Mouse (Mus musculus) myocyte (in vitro differentiated cells): ENCODE measurements around the gene Flnc.

Experiments used
- CEBPB ChIP-seq: IDR thresholded peaks from 2 replicates; pipeline ENCODE4 v1.6.1; 2011; ENCODE audit warnings: mild to moderate bottlenecking, moderate library complexity; ENCODE audit not compliant: poor library complexity, insufficient read depth, severe bottlenecking
- E2F4 ChIP-seq: IDR thresholded peaks from one replicate; pipeline ENCODE4 v1.6.1; 2011; ENCODE audit warnings: mild to moderate bottlenecking, control low read depth, moderate library complexity; ENCODE audit not compliant: insufficient read depth
- MAX ChIP-seq: IDR thresholded peaks from one replicate; pipeline ENCODE4 v1.6.1; 2011; ENCODE audit warnings: low read depth, mild to moderate bottlenecking, control low read depth
- POLR2A ChIP-seq: IDR thresholded peaks from one replicate; pipeline ENCODE4 v1.6.1; 2011; ENCODE audit warnings: low read depth, mild to moderate bottlenecking, control low read depth, moderate library complexity; ENCODE audit not compliant: insufficient read length

GRCm38 (mm10) chr6:29395910-29396713, 36.9 kb upstream of the Flnc start, which contains the start of gene Ccdc136:
- no peak for TF ChIP-seq MAX
- TF ChIP-seq E2F4: no peak
- TF ChIP-seq POLR2A: peak; percentile 55
- no peak for TF ChIP-seq CEBPB
